Mouse (Mus musculus) embryonic fibroblast, embryonic 13.5 days (primary cell): ENCODE results near the gene Grn.

Source experiments
- CTCF ChIP-seq: IDR thresholded peaks from 2 replicates; pipeline ENCODE4 v1.5.1; 2011; ENCODE audit warnings: mild to moderate bottlenecking, control low read depth, low read length, moderate library complexity, borderline replicate concordance; ENCODE audit not compliant: insufficient read depth
- POLR2A ChIP-seq: IDR thresholded peaks from 2 replicates; pipeline ENCODE4 v1.6.1; 2011; ENCODE audit warnings: low read depth, mild to moderate bottlenecking, control low read depth, low read length, moderate library complexity

DNA sequence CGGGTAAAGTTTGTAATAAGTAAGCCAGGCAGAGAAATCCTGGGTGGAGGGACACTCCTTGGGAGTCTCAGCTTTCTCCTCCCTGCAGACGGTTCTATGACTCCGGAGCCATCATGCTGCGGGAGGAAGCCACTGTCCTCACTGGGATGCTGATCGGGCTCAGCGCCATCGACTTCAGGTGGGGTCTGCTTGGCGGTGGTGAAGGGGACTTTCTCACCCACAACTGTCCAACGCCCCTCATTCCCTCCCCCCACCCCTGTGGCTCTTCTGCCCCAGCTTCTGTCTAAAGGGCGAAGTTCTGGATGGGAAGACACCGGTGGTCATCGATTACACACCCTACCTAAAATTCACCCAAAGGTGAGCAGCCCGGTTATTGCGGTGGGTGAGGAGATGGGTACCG is 31.0 kb upstream of the Grn start:
- no peak for TF ChIP-seq CTCF
- no peak for TF ChIP-seq POLR2A
